Mouse (Mus musculus) liver, embryonic 15.5 days (tissue): ENCODE measurements around the gene Khsrp. TPM values are rescaled to one million over a fixed set of nuclear protein-coding genes. Genes with fewer than 3 reads are reported as not detected.
"Not testable (repeated sequence)": the region's sequence is repeated elsewhere in the genome, so short reads cannot be mapped to it uniquely, and the experiment has no call there.

Source experiments
- ATAC-seq: fragments of 200-750 bp; cut with Nextera tagmentation; 2 replicates; pipeline ENCODE4 v1.8.0; 2017; ENCODE audit warnings: moderate number of reproducible peaks, mild to moderate bottlenecking, moderate library complexity; ENCODE audit not compliant: insufficient read depth
- H3K27ac ChIP-seq: fragments of 300-500 bp; sonication (generic); replicated peaks from 2 replicates; pipeline ENCODE4 v1.5.1; 2015; ENCODE audit warnings: mild to moderate bottlenecking, inconsistent platforms
- H3K27me3 ChIP-seq: fragments of 300-500 bp; sonication (generic); 2 replicates; pipeline ENCODE4 v1.6.1; 2015; ENCODE audit warnings: mild to moderate bottlenecking, inconsistent platforms
- H3K36me3 ChIP-seq: fragments of 300-500 bp; sonication (generic); replicated peaks from 2 replicates; pipeline ENCODE4 v1.6.1; 2015; ENCODE audit warnings: moderate library complexity, mild to moderate bottlenecking, inconsistent platforms
- H3K4me1 ChIP-seq: fragments of 300-500 bp; sonication (generic); replicated peaks from 2 replicates; pipeline ENCODE4 v1.6.1; 2015; ENCODE audit warnings: inconsistent platforms
- H3K4me2 ChIP-seq: fragments of 300-500 bp; sonication (generic); 2 replicates; pipeline ENCODE4 v1.6.1; 2015; ENCODE audit warnings: moderate library complexity, mild to moderate bottlenecking, inconsistent platforms
- H3K4me3 ChIP-seq: fragments of 300-500 bp; sonication (generic); replicated peaks from 2 replicates; pipeline ENCODE4 v1.5.1; 2015; ENCODE audit warnings: mild to moderate bottlenecking, inconsistent platforms
- H3K9ac ChIP-seq: fragments of 300-500 bp; sonication (generic); 2 replicates; pipeline ENCODE4 v1.6.1; 2015; ENCODE audit warnings: moderate library complexity, mild to moderate bottlenecking, inconsistent platforms
- H3K9me3 ChIP-seq: fragments of 300-500 bp; sonication (generic); replicated peaks from 2 replicates; pipeline ENCODE4 v1.6.1; 2016; ENCODE audit warnings: inconsistent platforms
- WGBS: fragments of 180-500 bp; shearing (Covaris S2); methylation state at CpG from one replicate; pipeline ENCODE4 v1.1.7; 2015; ENCODE audit warnings: mixed read lengths; ENCODE audit not compliant: insufficient replicate concordance; 5-methylcytosine and 5-hydroxymethylcytosine counted together
- polyA plus RNA-seq: library from polyadenylated mRNA; unstranded; fragments of >200 nt; fragmentation: Nextera tagmentation; extraction: Ambion mirVana; gene quantifications from 2 replicates; pipeline ENCODE4 v1.2.1, GENCODE M21; 2015

The Khsrp gene
- polyA plus RNA-seq, 1 experiment from 2014 or later = 21.4 TPM

GRCm38 (mm10) chr17:57060231-57060801, 29.0 kb upstream of the Khsrp start:
- Histone ChIP-seq H3K4me3 (peak overlapping the region; percentile 64), H3K9me3 (no peaks in the 10 kb centered on the region), H3K27ac (peak overlapping the region; percentile 75), H3K9ac (peak overlapping the region; percentile 66), H3K27me3 (peaks cover 76% of the 10 kb centered on the region), H3K4me2 (peak overlapping the region; percentile 91), H3K4me1 (peaks cover 42% of the 10 kb centered on the region), H3K36me3 (no peaks in the 10 kb centered on the region)
- under 1% methylated on average over 44 of the region's 44 CpGs for WGBS
- peak; percentile 80 for ATAC-seq

DNA sequence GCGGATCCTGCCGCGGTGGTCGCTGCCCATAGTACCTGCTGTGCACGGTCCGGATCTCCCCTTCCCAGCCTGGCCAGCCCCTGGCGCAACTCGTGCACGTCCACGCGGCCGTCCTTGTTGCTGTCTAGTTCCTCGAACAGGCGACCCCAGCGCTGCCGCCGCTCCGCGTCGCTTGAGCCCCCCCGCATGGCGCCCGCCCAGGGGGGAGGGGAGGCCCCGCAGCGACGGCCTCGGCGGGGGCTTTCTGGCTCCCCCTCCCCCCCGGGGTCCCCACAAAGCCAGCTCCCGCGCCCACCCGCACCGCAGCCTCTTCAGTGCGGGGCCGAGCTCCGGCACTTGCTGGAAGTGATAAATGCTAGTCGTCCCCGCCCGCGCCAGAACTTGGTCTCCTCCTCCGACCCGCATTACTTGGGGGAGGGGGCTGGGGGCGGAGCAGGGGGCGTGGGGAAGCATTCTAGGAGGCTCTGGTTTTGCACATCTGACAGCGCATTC, 28.2 kb upstream of the Khsrp start, which contains the start of gene Slc25a23:
Gene Slc25a23, minus strand, starts transcription at position 378 of the 492 bp plus-strand sequence.
- Histone ChIP-seq H3K27ac (peak within 1 kb of the TSS; percentile 75), H3K36me3 (no peaks in the 10 kb centered on the region), H3K4me2 (peak within 1 kb of the TSS; percentile 91), H3K9ac (peak within 1 kb of the TSS; percentile 66), H3K27me3 (peaks cover 68% of the 10 kb centered on the region), H3K4me3 (peak within 1 kb of the TSS; percentile 64), H3K4me1 (peaks cover 42% of the 10 kb centered on the region), H3K9me3 (no peaks in the 10 kb centered on the region)
- WGBS = 1% methylated on average over 44 of the region's 45 CpGs
- ATAC-seq = peak; percentile 22

GRCm38 (mm10) chr17:57058891-57059485, 27.7 kb upstream of the Khsrp start, which contains the start of gene Crb3:
Crb3 (plus strand) TSS chr17:57059105.
- ATAC-seq = no peak
- H3K9me3 ChIP-seq = no peaks in the 10 kb centered on the region
- WGBS = 5% methylated on average over 19 of the region's 22 CpGs
- no peaks in the 10 kb centered on the region for H3K36me3 ChIP-seq
- H3K4me1 ChIP-seq = peaks cover 42% of the 10 kb centered on the region
- peak within 1 kb of the TSS; percentile 66 for H3K9ac ChIP-seq
- peak within 1 kb of the TSS; percentile 91 for H3K4me2 ChIP-seq
- H3K27me3 ChIP-seq = peaks cover 63% of the 10 kb centered on the region
- H3K27ac ChIP-seq = peak within 1 kb of the TSS; percentile 75
- peak within 1 kb of the TSS; percentile 64 for H3K4me3 ChIP-seq

DNA sequence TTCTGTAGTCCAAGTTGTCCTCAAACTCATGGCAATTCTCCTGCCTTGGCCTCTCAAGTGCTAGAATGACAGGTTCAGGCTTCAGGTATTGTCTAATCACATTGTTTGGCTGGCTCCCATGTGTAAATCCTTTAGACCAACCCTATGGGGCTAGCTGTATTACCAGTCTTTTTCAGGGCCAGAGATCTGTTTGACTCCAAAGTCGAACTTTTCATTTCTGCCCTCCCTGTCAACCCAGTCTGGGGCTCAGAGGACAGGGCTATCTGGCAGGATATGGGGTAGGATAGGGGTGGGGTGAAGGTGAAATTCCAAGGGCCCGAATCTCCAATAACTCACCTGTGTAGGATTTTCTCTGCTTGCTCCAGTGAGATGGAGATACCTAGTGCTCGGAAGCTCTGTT, 24.9 kb upstream of the Khsrp start:
- 56% methylated on average over 3 of the region's 3 CpGs for WGBS
- peaks cover 37% of the 10 kb centered on the region for H3K27me3 ChIP-seq
- ATAC-seq = peak; percentile 7; the same call in 1 of the 2 replicates
- H3K9ac ChIP-seq = no peak overlapping the region
- H3K4me2 ChIP-seq = no peak overlapping the region
- H3K4me1 ChIP-seq = peaks cover 28% of the 10 kb centered on the region
- H3K36me3 ChIP-seq = peaks cover 13% of the 10 kb centered on the region; the same call in 1 of the 2 replicates
- H3K27ac ChIP-seq = 0 out of 2 replicates have a peak overlapping the region, but pooled peaks have one; percentile 24
- H3K4me3 ChIP-seq = no peak overlapping the region
- H3K9me3 ChIP-seq = no peaks in the 10 kb centered on the region

DNA sequence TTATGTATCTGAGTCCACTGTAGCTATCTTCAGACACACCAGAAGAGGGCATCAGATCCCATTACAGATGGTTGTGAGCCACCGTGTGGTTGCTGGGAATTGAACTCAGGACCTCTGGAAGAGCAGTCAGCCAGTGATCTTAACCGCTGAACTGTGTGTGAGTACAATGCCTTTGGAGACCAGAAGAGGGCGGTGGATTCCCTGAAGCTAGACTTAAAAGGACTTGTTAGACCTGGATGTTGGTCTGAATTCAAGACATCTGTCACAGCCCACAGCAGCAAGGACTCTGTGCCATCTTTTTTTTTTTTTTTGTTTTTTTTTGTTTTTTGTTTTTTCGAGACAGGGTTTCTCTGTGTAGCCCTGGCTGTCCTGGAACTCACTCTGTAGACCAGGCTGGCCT, 20.4 kb upstream of the Khsrp start:
- not testable (repeated sequence) for ATAC-seq, H3K27ac ChIP-seq
- 61% methylated on average over 4 of the region's 4 CpGs for WGBS

GRCm38 (mm10) chr17:57048816-57049215, 17.5 kb upstream of the Khsrp start:
- WGBS = 61% methylated on average over 3 of the region's 3 CpGs
- no peaks in the 10 kb centered on the region for H3K4me1 ChIP-seq
- H3K9me3 ChIP-seq = no peaks in the 10 kb centered on the region
- no peak for ATAC-seq
- no peak overlapping the region for H3K9ac ChIP-seq
- H3K4me2 ChIP-seq = no peak overlapping the region
- H3K27ac ChIP-seq = no peak overlapping the region
- H3K27me3 ChIP-seq = no peaks in the 10 kb centered on the region
- H3K36me3 ChIP-seq = peaks cover 20% of the 10 kb centered on the region; the same call in 1 of the 2 replicates
- H3K4me3 ChIP-seq = no peak overlapping the region

More for the DNA sequence above, 20.4 kb upstream of the Khsrp start:
- H3K36me3 ChIP-seq = peaks cover 17% of the 10 kb centered on the region; the same call in 1 of the 2 replicates
- not testable (repeated sequence) for H3K4me1 ChIP-seq, H3K4me3 ChIP-seq, H3K9ac ChIP-seq, H3K27me3 ChIP-seq, H3K4me2 ChIP-seq, H3K9me3 ChIP-seq

DNA sequence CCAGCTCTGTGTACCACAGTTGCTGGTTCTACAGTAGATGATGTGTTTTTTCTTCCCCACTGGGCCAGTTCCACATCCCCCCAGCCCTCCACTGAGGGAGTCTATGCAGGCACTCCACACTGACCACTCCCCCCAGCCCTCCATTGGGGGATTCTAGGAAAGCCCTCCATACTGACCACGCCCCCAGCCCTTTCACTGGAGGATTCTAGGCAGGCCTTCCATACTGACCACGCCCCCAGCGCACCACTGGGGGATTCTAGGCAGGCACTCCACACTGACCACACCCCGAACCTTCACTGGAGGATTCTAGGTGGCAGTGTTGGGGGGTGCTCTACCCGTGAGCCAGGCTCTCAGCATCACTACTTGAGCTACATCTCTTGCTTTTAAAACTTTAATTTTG, 16.1 kb upstream of the Khsrp start:
- Histone ChIP-seq H3K36me3 (peaks cover 9% of the 10 kb centered on the region; the same call in 1 of the 2 replicates), H3K4me2 (no peak overlapping the region), H3K4me1 (no peaks in the 10 kb centered on the region), H3K27ac (no peak overlapping the region), H3K9me3 (no peaks in the 10 kb centered on the region), H3K27me3 (no peaks in the 10 kb centered on the region), H3K9ac (no peak overlapping the region), H3K4me3 (no peak overlapping the region)
- 36% methylated on average over 5 of the region's 5 CpGs for WGBS
- 0 out of 2 replicates have a peak, but pooled peaks have one; percentile 22 for ATAC-seq

DNA sequence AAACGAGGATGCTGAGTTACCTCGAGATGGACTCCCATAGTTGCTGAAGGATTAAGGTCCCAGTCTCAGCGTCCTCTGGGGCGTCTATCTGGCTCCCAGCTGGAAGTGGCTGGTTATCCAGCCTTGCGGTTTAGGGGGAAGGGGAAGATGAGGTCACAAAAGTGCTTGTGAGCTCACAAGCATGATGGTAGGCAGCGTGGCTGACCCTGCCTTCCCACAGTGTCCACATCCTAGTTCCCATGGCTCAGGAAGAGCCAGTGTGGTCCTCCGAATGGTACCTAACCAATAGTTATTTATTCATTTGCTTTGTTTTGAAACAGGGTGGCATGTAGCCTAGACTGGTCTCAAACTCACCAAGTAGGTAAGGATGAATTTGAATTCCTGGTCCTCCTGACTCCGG, 10.2 kb upstream of the Khsrp start, which contains the start of gene Slc25a41:
Gene Slc25a41, minus strand, starts transcription at position 101 of the 400 bp plus-strand sequence.
- H3K27me3 ChIP-seq = peaks cover 24% of the 10 kb centered on the region
- H3K27ac ChIP-seq = no peak within 1 kb of the TSS
- H3K9me3 ChIP-seq = no peaks in the 10 kb centered on the region
- no peak within 1 kb of the TSS for H3K9ac ChIP-seq
- no peaks in the 10 kb centered on the region for H3K4me1 ChIP-seq
- 59% methylated on average over 8 of the region's 8 CpGs for WGBS
- 0 out of 2 replicates have a peak, but pooled peaks cover 3% of the 10 kb centered on the region for H3K36me3 ChIP-seq
- no peak for ATAC-seq
- no peak within 1 kb of the TSS for H3K4me2 ChIP-seq
- no peak within 1 kb of the TSS for H3K4me3 ChIP-seq

DNA sequence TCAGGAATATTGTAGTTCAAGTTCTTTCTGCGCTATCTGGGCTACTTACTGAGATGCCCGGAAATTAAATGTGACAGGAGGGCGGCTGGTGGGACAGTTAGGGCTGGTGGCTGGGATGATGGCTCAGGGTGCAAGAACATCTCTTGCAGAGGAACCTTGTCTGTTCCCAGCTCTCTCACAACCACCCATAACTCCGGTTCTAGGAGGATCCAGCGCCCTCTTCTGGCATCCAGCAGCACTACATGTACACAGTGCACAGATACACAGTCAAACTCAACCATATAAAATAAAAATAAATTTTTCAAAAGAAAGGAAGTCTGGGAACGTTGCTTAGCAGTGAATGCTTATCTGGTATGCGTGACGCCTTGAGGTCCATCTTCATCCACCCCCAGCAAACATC, 7.7 kb upstream of the Khsrp start:
- no peaks in the 10 kb centered on the region for H3K9me3 ChIP-seq
- no peak for ATAC-seq
- 31% methylated on average over 8 of the region's 8 CpGs for WGBS
- H3K9ac ChIP-seq = no peak overlapping the region
- no peaks in the 10 kb centered on the region for H3K4me1 ChIP-seq
- H3K4me3 ChIP-seq = no peak overlapping the region
- no peak overlapping the region for H3K27ac ChIP-seq
- H3K27me3 ChIP-seq = peaks cover 24% of the 10 kb centered on the region
- H3K4me2 ChIP-seq = no peak overlapping the region
- no peaks in the 10 kb centered on the region for H3K36me3 ChIP-seq

DNA sequence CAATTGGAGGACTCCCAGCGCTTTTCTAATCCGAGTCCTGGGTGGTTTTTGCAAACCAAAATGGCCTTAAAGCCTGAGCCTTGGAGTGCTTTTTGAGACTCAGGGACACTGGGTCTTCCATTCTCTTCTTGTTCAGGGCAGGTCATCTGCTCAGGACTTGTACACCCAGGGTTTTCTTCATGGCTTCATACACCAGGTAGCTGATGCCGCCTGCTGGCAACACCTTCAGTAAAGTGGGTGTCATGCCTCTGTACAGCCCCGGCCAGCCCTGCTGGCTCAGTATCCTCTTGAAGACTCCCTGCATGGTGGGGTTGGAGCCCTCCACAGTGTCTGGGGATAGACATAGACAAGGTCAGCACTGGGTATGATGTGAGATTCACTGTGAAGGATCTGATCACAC, 1.5 kb upstream of the Khsrp start:
- H3K4me2 ChIP-seq = peak overlapping the region; percentile 90
- H3K36me3 ChIP-seq = peaks cover 12% of the 10 kb centered on the region
- ATAC-seq = no peak
- WGBS = 77% methylated on average over 4 of the region's 4 CpGs
- H3K27me3 ChIP-seq = peaks cover 4% of the 10 kb centered on the region; the same call in 1 of the 2 replicates
- peak overlapping the region; percentile 74 for H3K9ac ChIP-seq
- H3K9me3 ChIP-seq = no peaks in the 10 kb centered on the region
- peak overlapping the region; percentile 97; the same call in 1 of the 2 replicates for H3K4me3 ChIP-seq
- H3K4me1 ChIP-seq = peaks cover 36% of the 10 kb centered on the region
- H3K27ac ChIP-seq = peak overlapping the region; percentile 93
